Mouse (Mus musculus): ENCODE data around the gene Tbck. TPM values are rescaled to one million over a fixed set of nuclear protein-coding genes. Genes with fewer than 3 reads are reported as not detected.

Tbck gene
- polyA plus RNA-seq, 1 experiment = 10.4 TPM

Other genes with a start within 250 kb of the Tbck start
- not detected in 2 replicates for gene Gimd1, start 54.3 kb upstream of the Tbck start, polyA plus RNA-seq (2012; rRNA removed)
- 56.0 and 67.2 TPM in 2 replicates for gene Aimp1, start 226 bp downstream of the Tbck start, polyA plus RNA-seq (2012; rRNA removed)

Data from frontal cortex, adult 2 months (tissue).